Mouse (Mus musculus): Measurements from ENCODE around the gene Gm6482.
"Not testable (repeated sequence)": the region's sequence is repeated elsewhere in the genome, so short reads cannot be mapped to it uniquely, and the experiment has no call there.

The Gm6482 gene

GRCm38 (mm10) chr14:41408181-41408580 lies at the start of gene Gm6482:
TSS of gene Gm6482 (minus strand) at chr14:41408281.
- in situ Hi-C loops (cut with MboI; ENCODE audit: low pct_unique_long_range_greater_than_20kb in 1 of 2, low sequenced_read_pairs in 2 of 2, unreplicated experiment in 1 of 2), result not testable (repeated sequence)

- in situ Hi-C loops (cut with MboI; ENCODE audit: low pct_unique_long_range_greater_than_20kb in 1 of 2, low sequenced_read_pairs in 2 of 2, unreplicated experiment in 1 of 2), result not testable (repeated sequence)
Observed at GRCm38 (mm10) chr14:41453418-41453817, 45.3 kb upstream of the Gm6482 start, which contains the start of gene Gm7954. TSS of gene Gm7954 (minus strand) at chr14:41453518.

GRCm38 (mm10) chr14:41425393-41426075 lies 17.5 kb upstream of the Gm6482 start:
- in situ Hi-C loops (cut with MboI; ENCODE audit: low pct_unique_long_range_greater_than_20kb in 1 of 2, low sequenced_read_pairs in 2 of 2, unreplicated experiment in 1 of 2), result not testable (repeated sequence)

- in situ Hi-C loops (cut with MboI; ENCODE audit: low pct_unique_long_range_greater_than_20kb in 1 of 2, low sequenced_read_pairs in 2 of 2, unreplicated experiment in 1 of 2), result not testable (repeated sequence)
Observed at GRCm38 (mm10) chr14:41424694-41425093, 16.6 kb upstream of the Gm6482 start.

- in situ Hi-C loops (cut with MboI; ENCODE audit: low pct_unique_long_range_greater_than_20kb in 1 of 2, low sequenced_read_pairs in 2 of 2, unreplicated experiment in 1 of 2), result not testable (repeated sequence)
Observed at GRCm38 (mm10) chr14:41386279-41386678, 21.8 kb downstream of the Gm6482 start, which contains the start of gene Gm7945. TSS of gene Gm7945 (minus strand) at chr14:41386379.
